Mouse (Mus musculus): ENCODE data around the gene S100pbp. TPM values are rescaled to one million over a fixed set of nuclear protein-coding genes. Genes with fewer than 3 reads are reported as not detected.

Gene S100pbp
- polyA plus RNA-seq, 1 experiment from 2014 or later = 21.5 TPM

DNA sequence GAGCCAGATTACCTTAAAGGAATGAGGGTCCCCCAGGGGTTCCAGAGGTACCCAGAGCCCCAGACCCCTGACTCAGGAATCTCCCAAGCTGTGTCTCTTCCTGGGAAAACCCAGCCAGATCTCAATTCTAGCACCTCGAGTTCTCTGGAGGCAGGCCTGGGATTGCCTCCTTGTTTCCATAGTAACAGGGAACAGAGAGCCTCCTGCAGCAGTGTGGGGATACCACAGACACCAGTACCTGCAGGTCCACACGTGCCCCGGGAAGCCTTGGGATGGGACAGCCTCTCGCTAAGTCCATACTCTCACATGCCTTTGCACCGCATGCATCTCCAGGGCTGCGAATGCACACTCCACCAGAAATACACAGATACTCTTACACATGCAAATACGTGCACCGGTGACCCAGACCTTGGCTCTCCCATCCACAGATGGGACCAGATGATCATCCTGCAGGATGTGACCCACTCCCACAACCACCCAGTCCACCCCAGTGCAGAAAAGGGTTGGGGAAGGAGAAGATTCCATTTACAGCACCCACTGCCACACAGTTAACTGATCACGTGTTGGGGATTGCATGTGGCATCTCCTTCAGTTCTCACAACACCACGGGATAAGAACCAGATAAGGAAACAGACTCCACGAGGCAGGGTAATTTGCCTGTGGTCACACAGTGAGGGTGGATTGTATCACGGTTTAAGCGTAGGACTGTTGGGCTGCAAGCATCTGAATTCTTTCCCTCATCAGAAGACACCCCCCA is 60.8 kb downstream of the S100pbp start:
- no peak for DNase-seq (ENCODE audit: low spot score)
- H3K4me3 ChIP-seq = no peak overlapping the region
- H3K9me3 ChIP-seq = no peaks in the 10 kb centered on the region
- 67% methylated on average over 13 of the region's 13 CpGs for WGBS
- no peaks in the 10 kb centered on the region for H3K36me3 ChIP-seq
- H3K27ac ChIP-seq = no peak overlapping the region
- H3K4me1 ChIP-seq (replicated peaks) = peaks cover 54% of the 10 kb centered on the region
- H3K27me3 ChIP-seq (ENCODE audit: insufficient read depth, poor library complexity, severe bottlenecking) = peaks cover 48% of the 10 kb centered on the region

DNA sequence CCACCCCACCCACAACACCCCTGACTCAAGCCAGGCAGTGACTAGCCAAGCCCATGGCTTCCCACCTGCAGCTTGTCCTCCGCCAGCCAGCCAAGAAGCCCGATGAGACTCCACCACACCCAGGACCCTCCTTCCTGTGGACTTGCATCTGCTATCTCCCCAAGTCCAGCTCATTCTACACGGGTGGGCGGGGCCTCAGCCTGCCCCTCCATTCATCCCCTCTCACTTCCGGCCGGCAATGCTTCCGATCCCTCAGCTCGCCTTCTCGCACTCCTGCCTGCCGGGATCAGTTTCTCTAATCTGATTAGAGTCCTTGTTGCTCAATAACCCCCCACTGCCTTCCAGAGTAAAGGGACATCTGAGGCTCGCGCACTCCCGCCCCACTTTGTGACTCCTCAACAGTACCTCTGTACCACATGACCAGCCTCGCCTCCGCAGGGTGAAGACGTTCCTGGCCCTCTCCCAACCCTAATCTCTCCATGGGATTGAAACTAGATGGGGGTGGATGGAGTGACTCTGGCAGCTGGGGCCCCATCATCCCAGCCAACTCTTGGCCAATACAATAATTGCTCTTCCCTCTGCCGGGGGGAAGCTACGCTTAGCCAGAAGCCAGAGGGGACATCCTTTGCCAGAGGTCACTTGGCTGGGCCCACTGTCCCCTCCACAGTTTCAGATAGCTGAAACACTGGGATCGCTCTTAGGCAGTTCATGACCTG is 63.6 kb downstream of the S100pbp start:
- no peaks in the 10 kb centered on the region for H3K9me3 ChIP-seq
- no peaks in the 10 kb centered on the region for H3K36me3 ChIP-seq
- DNase-seq (ENCODE audit: low spot score) = no peak
- peaks cover 63% of the 10 kb centered on the region for H3K4me1 ChIP-seq (replicated peaks)
- peaks cover 60% of the 10 kb centered on the region for H3K27me3 ChIP-seq (ENCODE audit: insufficient read depth, poor library complexity, severe bottlenecking)
- 15% methylated on average over 19 of the region's 19 CpGs for WGBS
- 0 out of 2 replicates have a peak overlapping the region, but pooled peaks have one; percentile 3 for H3K27ac ChIP-seq
- H3K4me3 ChIP-seq = peak overlapping the region; percentile 39

DNA sequence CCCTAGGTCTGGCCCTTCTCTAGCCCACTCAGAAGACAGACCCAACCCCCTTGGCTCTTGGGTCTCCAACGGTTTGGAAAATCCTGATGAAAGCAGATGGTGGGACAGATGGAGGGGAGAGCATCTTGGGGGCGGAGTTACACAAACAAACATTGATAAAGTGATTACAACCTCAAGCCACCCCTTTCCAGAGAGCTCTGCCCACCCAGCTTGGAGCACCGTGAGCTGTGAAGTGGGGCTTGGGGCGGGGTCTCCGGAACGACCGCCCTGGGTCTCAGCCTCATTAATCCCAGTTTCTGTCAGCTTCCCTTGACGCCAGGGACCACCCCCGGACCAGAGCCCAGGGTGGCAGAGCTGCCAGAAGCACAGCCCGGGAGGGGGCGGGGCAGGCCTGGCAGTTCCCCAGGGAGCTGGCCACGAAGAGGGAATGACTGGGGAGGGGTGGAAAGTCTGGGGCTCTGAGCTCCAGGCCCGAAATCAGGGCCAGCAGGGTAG is 64.8 kb downstream of the S100pbp start:
- Histone ChIP-seq H3K36me3 (no peaks in the 10 kb centered on the region), H3K4me3 (peak overlapping the region; percentile 39), H3K27me3 (ENCODE audit: insufficient read depth, poor library complexity, severe bottlenecking) (peaks cover 69% of the 10 kb centered on the region), H3K9me3 (no peaks in the 10 kb centered on the region), H3K27ac (peak overlapping the region; percentile 3), H3K4me1 (replicated peaks) (peaks cover 60% of the 10 kb centered on the region)
- WGBS = 9% methylated on average over 13 of the region's 13 CpGs
- DNase-seq (ENCODE audit: low spot score) = no peak

DNA sequence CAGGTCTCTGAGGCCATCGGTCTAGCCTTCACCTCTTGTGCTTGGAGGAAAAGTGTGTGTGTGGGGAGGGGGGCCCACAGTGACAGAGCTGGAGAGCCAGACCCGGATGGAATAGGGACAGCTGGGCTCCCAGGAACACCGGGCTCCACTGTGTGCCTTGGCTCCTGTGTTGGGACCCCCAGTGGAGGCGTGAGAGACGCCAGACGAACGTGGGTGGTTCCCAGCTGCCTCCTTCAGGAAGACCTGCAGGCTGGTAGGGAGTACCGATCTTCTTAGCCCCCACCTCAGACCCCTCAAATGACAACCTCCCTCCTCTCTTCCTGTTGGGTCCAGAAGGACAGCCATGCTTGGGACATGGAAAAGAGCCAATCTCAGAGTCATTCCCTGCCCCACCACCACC is 66.8 kb downstream of the S100pbp start:
- Histone ChIP-seq H3K27ac (no peak overlapping the region), H3K9me3 (no peaks in the 10 kb centered on the region), H3K27me3 (ENCODE audit: insufficient read depth, poor library complexity, severe bottlenecking) (peaks cover 85% of the 10 kb centered on the region), H3K4me1 (replicated peaks) (peaks cover 42% of the 10 kb centered on the region), H3K4me3 (no peak overlapping the region), H3K36me3 (no peaks in the 10 kb centered on the region)
- 37% methylated on average over 8 of the region's 8 CpGs for WGBS
- DNase-seq (ENCODE audit: low spot score) = no peak

DNA sequence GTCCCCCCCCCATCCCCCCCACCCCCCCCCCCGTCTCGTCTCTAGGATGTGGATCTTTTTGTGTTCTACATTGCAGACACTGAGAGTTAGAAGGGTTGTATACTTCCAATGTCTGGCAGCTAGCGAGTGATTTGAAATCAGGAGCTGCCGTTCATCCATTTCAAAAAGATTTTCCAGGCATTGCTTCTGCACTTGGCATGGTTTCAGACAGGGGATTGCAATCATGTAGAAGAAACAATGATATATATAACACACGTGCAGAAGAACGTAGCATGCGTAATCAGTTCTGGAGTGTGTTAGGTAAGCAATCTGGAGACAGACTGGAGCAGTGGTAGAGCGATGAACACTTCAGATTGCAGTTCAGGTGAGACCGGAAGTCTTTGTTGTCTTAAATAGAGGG is 67.4 kb downstream of the S100pbp start:
- H3K36me3 ChIP-seq = no peaks in the 10 kb centered on the region
- H3K4me1 ChIP-seq (replicated peaks) = peaks cover 42% of the 10 kb centered on the region
- no peak for DNase-seq (ENCODE audit: low spot score)
- 41% methylated on average over 9 of the region's 9 CpGs for WGBS
- H3K4me3 ChIP-seq = no peak overlapping the region
- peaks cover 85% of the 10 kb centered on the region for H3K27me3 ChIP-seq (ENCODE audit: insufficient read depth, poor library complexity, severe bottlenecking)
- no peaks in the 10 kb centered on the region for H3K9me3 ChIP-seq
- H3K27ac ChIP-seq = no peak overlapping the region

DNA sequence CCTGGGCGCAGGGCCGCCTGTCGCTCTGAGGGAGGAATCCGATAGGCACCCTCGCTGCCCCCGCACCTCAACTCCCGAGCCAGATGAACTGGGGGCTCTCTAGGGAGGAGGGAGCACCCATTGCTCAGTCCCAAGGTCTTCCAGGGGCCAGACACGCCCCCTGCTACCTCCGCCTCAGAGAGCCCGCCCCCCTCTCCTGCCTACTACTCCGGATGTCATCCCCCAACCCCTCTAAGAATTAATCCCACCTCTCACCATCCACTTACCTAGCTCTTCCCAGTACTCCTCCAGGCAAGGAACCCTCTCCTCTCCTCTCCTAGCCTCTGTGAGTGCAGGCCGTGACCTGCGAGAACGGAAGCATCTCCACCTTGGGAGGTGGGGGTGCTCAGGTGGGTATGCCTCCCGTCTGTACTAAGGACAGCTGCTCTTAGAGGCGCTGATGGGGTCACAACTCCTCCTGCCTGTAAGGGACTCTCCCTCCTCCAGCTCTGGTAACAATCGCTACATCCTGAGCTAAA is 67.9 kb downstream of the S100pbp start, which contains the start of gene Hpca:
Gene Hpca (minus strand): TSS at position 468 of the 518 bp plus-strand sequence.
- Histone ChIP-seq H3K9me3 (no peaks in the 10 kb centered on the region), H3K27me3 (ENCODE audit: insufficient read depth, poor library complexity, severe bottlenecking) (peaks cover 88% of the 10 kb centered on the region), H3K27ac (peak within 1 kb of the TSS; percentile 76), H3K4me3 (peak within 1 kb of the TSS; percentile 57), H3K4me1 (replicated peaks) (peaks cover 42% of the 10 kb centered on the region), H3K36me3 (no peaks in the 10 kb centered on the region)
- WGBS = under 1% methylated on average over 16 of the region's 17 CpGs
- no peak for DNase-seq (ENCODE audit: low spot score)

DNA sequence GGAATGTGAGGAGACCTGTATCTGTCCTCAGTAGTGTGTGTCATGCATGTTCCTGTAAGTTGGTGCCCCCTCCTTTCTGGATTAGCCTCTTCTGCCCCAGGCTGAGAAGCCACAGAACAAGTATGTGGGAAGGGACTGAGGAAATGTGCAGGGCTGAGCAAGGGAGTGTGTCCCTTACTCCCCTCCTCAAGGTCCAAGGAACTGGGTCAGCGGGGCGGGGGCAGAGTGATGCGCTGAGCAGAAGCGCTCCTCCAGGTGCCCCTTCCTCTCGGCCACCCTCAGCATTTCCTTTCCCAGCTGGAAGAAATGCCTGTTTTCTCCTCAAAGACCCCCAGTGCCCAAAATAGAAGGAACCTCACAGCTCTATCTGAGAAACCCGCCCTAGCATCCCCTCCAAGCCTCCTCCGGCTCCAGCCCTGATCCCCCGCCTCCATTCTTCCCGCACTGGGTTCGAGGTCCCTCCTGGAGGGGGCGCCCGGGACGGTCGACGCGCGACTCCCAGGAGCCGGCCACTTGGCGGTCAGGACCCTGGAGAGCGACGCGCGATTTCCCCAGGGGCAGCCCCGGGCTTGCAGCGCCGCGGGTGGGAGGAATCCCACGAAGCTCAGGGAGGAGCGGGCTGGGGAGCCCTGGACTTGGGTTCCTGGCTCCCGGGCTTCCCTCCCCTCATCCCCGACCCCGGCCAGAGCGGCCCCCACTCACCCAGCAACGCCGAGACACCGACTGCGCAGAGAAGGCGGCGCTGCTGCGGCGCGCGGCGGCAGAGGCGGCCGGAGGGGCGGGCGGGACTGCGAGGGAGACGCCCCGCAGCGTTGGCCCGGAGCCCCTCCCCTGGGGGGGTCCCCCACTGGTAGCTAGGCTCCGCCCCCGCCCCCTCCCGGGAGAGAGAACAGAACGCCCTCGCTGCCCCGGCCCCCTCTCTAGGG is 68.7 kb downstream of the S100pbp start:
- H3K36me3 ChIP-seq = no peaks in the 10 kb centered on the region
- 2% methylated on average over 58 of the region's 59 CpGs for WGBS
- H3K27ac ChIP-seq = peak overlapping the region; percentile 76
- peaks cover 81% of the 10 kb centered on the region for H3K27me3 ChIP-seq (ENCODE audit: insufficient read depth, poor library complexity, severe bottlenecking)
- no peaks in the 10 kb centered on the region for H3K9me3 ChIP-seq
- peak overlapping the region; percentile 57 for H3K4me3 ChIP-seq
- H3K4me1 ChIP-seq (replicated peaks) = peaks cover 36% of the 10 kb centered on the region
- DNase-seq (ENCODE audit: low spot score) = peak; percentile 70

DNA sequence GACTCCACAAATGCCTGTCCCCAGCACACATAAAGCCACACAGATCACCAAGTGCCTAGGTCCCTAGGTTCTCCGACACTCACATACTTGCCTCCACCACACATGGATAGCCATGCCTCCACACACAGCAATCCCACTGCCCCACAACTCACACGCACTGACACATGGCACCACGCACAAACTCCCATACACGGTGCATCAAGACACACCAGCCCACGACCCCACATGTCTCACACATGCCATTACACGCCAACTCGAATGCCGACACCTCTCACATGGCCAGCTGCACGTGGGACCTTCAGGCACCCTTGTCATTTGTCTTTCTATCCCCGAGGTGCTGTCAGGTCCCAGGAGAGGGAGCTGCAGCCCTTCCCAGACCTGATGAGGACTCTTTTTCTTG is 69.8 kb downstream of the S100pbp start:
- no peak for DNase-seq (ENCODE audit: low spot score)
- no peak overlapping the region for H3K27ac ChIP-seq
- H3K9me3 ChIP-seq = no peaks in the 10 kb centered on the region
- H3K4me3 ChIP-seq = no peak overlapping the region
- 81% methylated on average over 10 of the region's 10 CpGs for WGBS
- peaks cover 80% of the 10 kb centered on the region for H3K27me3 ChIP-seq (ENCODE audit: insufficient read depth, poor library complexity, severe bottlenecking)
- no peaks in the 10 kb centered on the region for H3K36me3 ChIP-seq
- H3K4me1 ChIP-seq (replicated peaks) = peaks cover 34% of the 10 kb centered on the region

DNA sequence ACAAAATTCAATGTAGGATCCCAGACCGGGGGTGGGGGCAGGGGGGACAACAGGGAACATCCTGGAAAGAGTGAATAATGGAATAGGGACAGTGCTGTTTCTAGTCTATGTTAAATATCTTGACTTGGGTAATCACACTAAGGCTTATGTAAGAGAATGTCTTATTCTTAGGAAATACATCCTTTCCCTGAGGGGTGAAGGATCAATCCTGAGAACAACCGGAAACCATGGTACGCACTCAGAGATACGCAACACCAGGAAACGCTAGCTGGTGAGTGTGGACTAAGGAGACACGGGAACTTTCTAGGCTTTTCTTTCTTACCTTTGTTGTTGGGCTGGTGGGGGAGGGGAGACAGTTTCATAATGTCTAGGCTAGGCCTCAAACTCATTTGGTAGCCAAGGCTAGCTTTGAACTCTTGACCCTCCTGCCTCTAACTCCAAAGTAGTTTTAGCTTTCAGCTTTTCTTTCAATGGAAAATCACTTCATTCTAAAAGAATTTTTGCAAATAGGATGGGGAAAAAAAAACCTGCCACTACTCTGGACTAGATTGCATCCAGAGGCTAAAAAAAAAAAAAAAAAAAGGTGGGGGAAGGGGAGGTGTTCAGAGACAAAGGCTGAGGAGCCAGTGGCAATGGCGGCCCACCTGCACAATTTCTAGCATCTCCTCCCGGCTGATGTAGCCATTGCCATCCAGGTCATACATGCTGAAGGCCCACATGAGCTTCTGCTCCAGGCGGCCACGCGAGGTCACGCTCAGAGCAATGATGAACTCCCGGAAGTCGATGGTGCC is 71.6 kb downstream of the S100pbp start:
- Histone ChIP-seq H3K27ac (no peak overlapping the region), H3K9me3 (no peaks in the 10 kb centered on the region)
- 89% methylated on average over 14 of the region's 14 CpGs for WGBS

DNA sequence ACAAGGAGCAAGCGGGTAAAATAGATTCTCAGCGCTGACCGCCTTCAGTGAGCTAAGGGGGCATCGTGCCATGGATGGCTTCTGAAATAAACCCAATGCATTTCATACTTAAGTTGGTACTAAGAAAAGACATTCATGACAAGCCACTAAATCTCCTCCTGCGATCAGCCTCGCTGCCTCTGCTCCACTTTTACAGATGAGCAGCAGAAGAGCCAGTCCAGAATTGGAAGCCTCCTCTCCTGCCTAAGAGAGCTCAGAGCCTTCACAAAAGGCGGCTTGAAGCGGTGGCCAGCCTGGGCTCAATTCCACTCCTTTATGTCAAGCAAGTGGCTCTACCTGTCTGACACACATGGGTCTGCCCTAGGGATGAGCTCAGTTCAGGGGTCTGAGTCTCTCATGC is 72.8 kb downstream of the S100pbp start:
- DNase-seq (ENCODE audit: low spot score) = no peak
- peaks cover 67% of the 10 kb centered on the region for H3K27me3 ChIP-seq (ENCODE audit: insufficient read depth, poor library complexity, severe bottlenecking)
- 93% methylated on average over 8 of the region's 8 CpGs for WGBS
- H3K9me3 ChIP-seq = no peaks in the 10 kb centered on the region
- no peak overlapping the region for H3K27ac ChIP-seq
- H3K4me3 ChIP-seq = no peak overlapping the region
- H3K36me3 ChIP-seq = no peaks in the 10 kb centered on the region
- H3K4me1 ChIP-seq (replicated peaks) = peaks cover 48% of the 10 kb centered on the region

More for the DNA sequence above, 71.6 kb downstream of the S100pbp start:
- Histone ChIP-seq H3K4me3 (no peak overlapping the region), H3K4me1 (replicated peaks) (peaks cover 41% of the 10 kb centered on the region), H3K36me3 (no peaks in the 10 kb centered on the region), H3K27me3 (ENCODE audit: insufficient read depth, poor library complexity, severe bottlenecking) (peaks cover 79% of the 10 kb centered on the region)
- DNase-seq (ENCODE audit: low spot score) = no peak

DNA sequence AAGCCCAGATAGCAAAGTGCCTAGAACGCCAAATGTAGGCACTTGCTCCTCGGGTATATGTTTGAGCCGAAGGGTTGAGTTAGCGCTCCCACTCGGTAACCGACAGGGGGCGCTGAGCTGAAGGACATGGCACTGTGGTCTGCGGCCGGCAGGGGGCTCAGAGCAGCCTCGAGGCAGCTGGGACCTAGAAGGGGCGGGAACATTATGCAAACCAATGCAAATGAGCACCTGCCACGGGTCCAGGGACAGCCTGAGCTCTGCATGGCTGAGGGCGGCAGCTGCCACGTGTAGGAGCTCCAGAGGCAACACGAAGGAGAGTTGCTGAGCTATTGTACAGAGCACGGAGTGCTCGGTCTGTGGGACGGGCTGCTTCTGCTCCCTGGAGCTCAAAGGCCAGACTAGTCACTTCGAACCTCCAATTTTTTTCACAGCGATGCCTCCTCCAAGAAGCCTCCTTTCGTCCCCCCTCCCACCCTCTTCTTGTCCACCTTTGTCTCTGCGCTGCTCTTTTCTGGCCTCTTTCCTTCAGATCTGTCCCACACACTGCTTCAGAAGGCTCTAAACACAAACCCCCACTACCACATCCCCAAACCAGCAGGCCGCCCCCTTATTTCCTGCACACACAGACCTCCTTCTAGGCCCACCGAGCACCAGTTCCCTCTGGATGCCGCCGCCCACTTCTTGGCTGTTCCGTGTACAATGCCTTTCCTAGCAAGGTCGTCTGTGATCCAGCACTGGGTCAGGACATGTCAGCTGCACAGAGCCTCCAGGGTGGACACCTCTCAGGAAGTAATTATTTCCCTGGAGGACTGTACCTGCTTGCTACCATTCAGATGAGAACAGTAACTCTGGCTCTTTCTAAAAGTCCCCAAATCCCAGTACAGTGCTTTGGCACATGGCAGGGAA is 76.2 kb downstream of the S100pbp start:
- 34% methylated on average over 28 of the region's 28 CpGs for WGBS
- H3K36me3 ChIP-seq = no peaks in the 10 kb centered on the region
- peaks cover 45% of the 10 kb centered on the region for H3K4me1 ChIP-seq (replicated peaks)
- no peak overlapping the region for H3K4me3 ChIP-seq
- peaks cover 34% of the 10 kb centered on the region for H3K27me3 ChIP-seq (ENCODE audit: insufficient read depth, poor library complexity, severe bottlenecking)
- peak overlapping the region; percentile 80 for H3K27ac ChIP-seq
- DNase-seq (ENCODE audit: low spot score) = peak; percentile 89
- H3K9me3 ChIP-seq = no peaks in the 10 kb centered on the region
